Mouse (Mus musculus) hindbrain, embryonic 11.5 days (tissue): ENCODE measurements around the gene Gjb2. TPM values are rescaled to one million over a fixed set of nuclear protein-coding genes. Genes with fewer than 3 reads are reported as not detected.

Experiments
- ATAC-seq: fragments of 200-750 bp; cut with Nextera tagmentation; 2 replicates; pipeline ENCODE4 v1.8.0; 2017; ENCODE audit warnings: mild to moderate bottlenecking, moderate TSS enrichment, moderate library complexity; ENCODE audit not compliant: low FRiP score
- DNase-seq: peaks from one replicate; pipeline ENCODE4 v3.0.0-alpha.2; 2015; ENCODE audit warnings: low spot score
- H3K27ac ChIP-seq: fragments of 300-500 bp; sonication (generic); 2 replicates; pipeline ENCODE4 v1.5.1; 2014; ENCODE audit warnings: mild to moderate bottlenecking, low read depth, low read length
- H3K27me3 ChIP-seq: fragments of 300-500 bp; sonication (generic); 2 replicates; pipeline ENCODE4 v1.6.1; 2014; ENCODE audit warnings: mild to moderate bottlenecking, low read length, moderate library complexity, mixed read lengths; ENCODE audit not compliant: control insufficient read depth, insufficient read depth
- H3K36me3 ChIP-seq: fragments of 300-500 bp; sonication (generic); 2 replicates; pipeline ENCODE4 v1.6.1; 2014; ENCODE audit warnings: mild to moderate bottlenecking, low read length, moderate library complexity, mixed read lengths; ENCODE audit not compliant: control insufficient read depth, insufficient read depth
- H3K4me1 ChIP-seq: fragments of 300-500 bp; sonication (generic); replicated peaks from 2 replicates; pipeline ENCODE4 v1.6.1; 2014; ENCODE audit warnings: low read length, mixed read lengths; ENCODE audit not compliant: control insufficient read depth, insufficient read depth
- H3K4me2 ChIP-seq: fragments of 300-500 bp; sonication (generic); replicated peaks from 2 replicates; pipeline ENCODE4 v1.6.1; 2014; ENCODE audit warnings: mild to moderate bottlenecking, low read depth, low read length
- H3K4me3 ChIP-seq: fragments of 300-500 bp; sonication (generic); 2 replicates; pipeline ENCODE4 v1.5.1; 2014; ENCODE audit warnings: low read depth, low read length
- H3K9ac ChIP-seq: fragments of 300-500 bp; sonication (generic); 2 replicates; pipeline ENCODE4 v1.6.1; 2014; ENCODE audit warnings: low read depth, low read length
- H3K9me3 ChIP-seq: fragments of 300-500 bp; sonication (generic); 2 replicates; pipeline ENCODE4 v1.6.1; 2016; ENCODE audit warnings: low read length; ENCODE audit not compliant: control insufficient read depth
- WGBS: fragments of 180-500 bp; shearing (Covaris S2); extraction: QIAGEN DNeasy Blood & Tissue Kit; methylation state at CpG from one replicate; pipeline ENCODE4 v1.1.7; 2014; 5-methylcytosine and 5-hydroxymethylcytosine counted together
- polyA plus RNA-seq: library from polyadenylated mRNA; unstranded; fragments of >200 nt; fragmentation: Nextera tagmentation; extraction: Ambion mirVana; gene quantifications from 2 replicates; pipeline ENCODE4 v1.2.1, GENCODE M21; 2014

Gene Gjb2
- polyA plus RNA-seq, 1 experiment from 2014 or later = 34.3 TPM

- Histone ChIP-seq H3K9ac (no peak overlapping the region), H3K27me3 (peaks cover 41% of the 10 kb centered on the region), H3K4me1 (peaks cover 2% of the 10 kb centered on the region; the same call in 1 of the 2 replicates), H3K36me3 (no peaks in the 10 kb centered on the region), H3K4me2 (no peak overlapping the region), H3K4me3 (no peak overlapping the region), H3K27ac (no peak overlapping the region), H3K9me3 (no peaks in the 10 kb centered on the region)
- 76% methylated on average over 5 of the region's 5 CpGs for WGBS
- DNase-seq (no peak), ATAC-seq (no peak)
These were observed 3.4 kb upstream of the Gjb2 start for GRCm38 (mm10) chr14:57107916-57108315.

- Histone ChIP-seq H3K27me3 (peaks cover 48% of the 10 kb centered on the region), H3K4me2 (no peak overlapping the region), H3K9ac (no peak overlapping the region), H3K4me1 (peaks cover 2% of the 10 kb centered on the region; the same call in 1 of the 2 replicates), H3K36me3 (no peaks in the 10 kb centered on the region), H3K9me3 (no peaks in the 10 kb centered on the region), H3K4me3 (no peak overlapping the region), H3K27ac (no peak overlapping the region)
- DNase-seq = no peak
- ATAC-seq = no peak
- 76% methylated on average over 8 of the region's 8 CpGs for WGBS
These were observed 2.6 kb upstream of the Gjb2 start for GRCm38 (mm10) chr14:57107091-57107490.

GRCm38 (mm10) chr14:57105721-57106120 lies 1.2 kb upstream of the Gjb2 start:
- DNase-seq = peak; percentile 13

GRCm38 (mm10) chr14:57105111-57105510 lies 609 bp upstream of the Gjb2 start:
- Histone ChIP-seq H3K27me3 (peaks cover 53% of the 10 kb centered on the region), H3K27ac (no peak overlapping the region), H3K4me3 (no peak overlapping the region; the same call in 1 of the 2 replicates), H3K36me3 (no peaks in the 10 kb centered on the region), H3K9ac (no peak overlapping the region), H3K9me3 (no peaks in the 10 kb centered on the region), H3K4me2 (peak overlapping the region; percentile 98), H3K4me1 (peaks cover 2% of the 10 kb centered on the region; the same call in 1 of the 2 replicates)
- DNase-seq (peak; percentile 27), ATAC-seq (no peak)
- WGBS = 9% methylated on average over 14 of the region's 14 CpGs

More at GRCm38 (mm10) chr14:57105721-57106120, 1.2 kb upstream of the Gjb2 start:
- H3K9me3 ChIP-seq = no peaks in the 10 kb centered on the region
- no peak overlapping the region for H3K4me3 ChIP-seq
- H3K4me1 ChIP-seq = peaks cover 2% of the 10 kb centered on the region; the same call in 1 of the 2 replicates
- H3K36me3 ChIP-seq = no peaks in the 10 kb centered on the region
- H3K9ac ChIP-seq = no peak overlapping the region
- no peak for ATAC-seq
- H3K27me3 ChIP-seq = peaks cover 53% of the 10 kb centered on the region
- no peak overlapping the region for H3K27ac ChIP-seq
- 44% methylated on average over 11 of the region's 11 CpGs for WGBS
- no peak overlapping the region for H3K4me2 ChIP-seq

- Histone ChIP-seq H3K36me3 (no peaks in the 10 kb centered on the region), H3K27ac (no peak overlapping the region), H3K4me3 (peak overlapping the region; percentile 48), H3K4me1 (peaks cover 2% of the 10 kb centered on the region; the same call in 1 of the 2 replicates), H3K9ac (peak overlapping the region; percentile 8; the same call in 1 of the 2 replicates), H3K27me3 (peaks cover 53% of the 10 kb centered on the region), H3K4me2 (peak overlapping the region; percentile 98), H3K9me3 (no peaks in the 10 kb centered on the region)
- under 1% methylated on average over 22 of the region's 22 CpGs for WGBS
- DNase-seq (no peak), ATAC-seq (no peak)
These were observed 794 bp downstream of the Gjb2 start for GRCm38 (mm10) chr14:57103711-57104105.

- Histone ChIP-seq H3K4me1 (peaks cover 2% of the 10 kb centered on the region; the same call in 1 of the 2 replicates), H3K27me3 (peaks cover 53% of the 10 kb centered on the region), H3K4me3 (no peak overlapping the region), H3K9ac (no peak overlapping the region), H3K27ac (no peak overlapping the region), H3K4me2 (peak overlapping the region; percentile 98), H3K9me3 (no peaks in the 10 kb centered on the region), H3K36me3 (no peaks in the 10 kb centered on the region)
- DNase-seq (no peak), ATAC-seq (no peak)
- WGBS = 49% methylated on average over 6 of the region's 6 CpGs
These were observed 1.4 kb downstream of the Gjb2 start for GRCm38 (mm10) chr14:57103121-57103520.

- no peak for DNase-seq
- ATAC-seq = no peak
- no peak overlapping the region for H3K27ac ChIP-seq
- peaks cover 48% of the 10 kb centered on the region for H3K27me3 ChIP-seq
- H3K9ac ChIP-seq = no peak overlapping the region
- no peaks in the 10 kb centered on the region for H3K36me3 ChIP-seq
- WGBS = 87% methylated on average over 7 of the region's 7 CpGs
- no peak overlapping the region for H3K4me3 ChIP-seq
- no peaks in the 10 kb centered on the region for H3K9me3 ChIP-seq
- H3K4me2 ChIP-seq = no peak overlapping the region
- peaks cover 2% of the 10 kb centered on the region; the same call in 1 of the 2 replicates for H3K4me1 ChIP-seq
These were observed 2.9 kb downstream of the Gjb2 start for GRCm38 (mm10) chr14:57101623-57102022.

- no peak overlapping the region for H3K9ac ChIP-seq
- H3K27ac ChIP-seq = no peak overlapping the region
- H3K9me3 ChIP-seq = no peaks in the 10 kb centered on the region
- ATAC-seq = no peak
- 81% methylated on average over 4 of the region's 4 CpGs for WGBS
- no peaks in the 10 kb centered on the region for H3K4me1 ChIP-seq
- no peaks in the 10 kb centered on the region for H3K36me3 ChIP-seq
- H3K4me3 ChIP-seq = no peak overlapping the region
- H3K27me3 ChIP-seq = no peaks in the 10 kb centered on the region
- no peak overlapping the region for H3K4me2 ChIP-seq
- DNase-seq = no peak
These were observed 8.6 kb downstream of the Gjb2 start for GRCm38 (mm10) chr14:57095855-57096254.

- Histone ChIP-seq H3K9ac (no peak overlapping the region), H3K4me1 (no peaks in the 10 kb centered on the region), H3K4me3 (no peak overlapping the region), H3K36me3 (no peaks in the 10 kb centered on the region), H3K27me3 (no peaks in the 10 kb centered on the region), H3K4me2 (no peak overlapping the region), H3K9me3 (no peaks in the 10 kb centered on the region), H3K27ac (no peak overlapping the region)
- DNase-seq (peak; percentile 60), ATAC-seq (no peak)
- 5% methylated on average over 7 of the region's 8 CpGs for WGBS
These were observed 11.5 kb downstream of the Gjb2 start for GRCm38 (mm10) chr14:57093029-57093428.
